Mouse (Mus musculus) stomach, embryonic 14.5 days (tissue): ENCODE measurements around the gene Chd9. TPM values are rescaled to one million over a fixed set of nuclear protein-coding genes. Genes with fewer than 3 reads are reported as not detected.
"Not testable (repeated sequence)": the region's sequence is repeated elsewhere in the genome, so short reads cannot be mapped to it uniquely, and the experiment has no call there.

Source experiments
- ATAC-seq: fragments of 200-750 bp; cut with Nextera tagmentation; 2 replicates; pipeline ENCODE4 v1.8.0; 2017; ENCODE audit warnings: low read depth, moderate TSS enrichment; ENCODE audit not compliant: insufficient number of reproducible peaks, insufficient read depth, low FRiP score
- H3K27ac ChIP-seq: fragments of 300-500 bp; sonication (generic); 2 replicates; pipeline ENCODE4 v1.5.1; 2014; ENCODE audit warnings: mild to moderate bottlenecking, low read length, moderate library complexity, mixed read lengths
- H3K27me3 ChIP-seq: fragments of 300-500 bp; sonication (generic); 2 replicates; pipeline ENCODE4 v1.6.1; 2014; ENCODE audit warnings: low read length, control low read depth, mixed read lengths; ENCODE audit not compliant: control insufficient read depth, insufficient read depth
- H3K36me3 ChIP-seq: fragments of 300-500 bp; sonication (generic); 2 replicates; pipeline ENCODE4 v1.6.1; 2014; ENCODE audit warnings: mild to moderate bottlenecking, control low read depth, low read length, moderate library complexity, mixed read lengths; ENCODE audit not compliant: control insufficient read depth, insufficient read depth
- H3K4me1 ChIP-seq: fragments of 300-500 bp; sonication (generic); 2 replicates; pipeline ENCODE4 v1.6.1; 2014; ENCODE audit warnings: low read length, control low read depth, mixed read lengths; ENCODE audit not compliant: control insufficient read depth, insufficient read depth
- H3K4me2 ChIP-seq: fragments of 300-500 bp; sonication (generic); replicated peaks from 2 replicates; pipeline ENCODE4 v1.6.1; 2014; ENCODE audit warnings: low read depth, low read length, control low read depth
- H3K4me3 ChIP-seq: fragments of 300-500 bp; sonication (generic); 2 replicates; pipeline ENCODE4 v1.5.1; 2014; ENCODE audit warnings: low read depth, low read length, control low read depth
- H3K9ac ChIP-seq: fragments of 300-500 bp; sonication (generic); replicated peaks from 2 replicates; pipeline ENCODE4 v1.6.1; 2014; ENCODE audit warnings: low read depth, mild to moderate bottlenecking, control low read depth, low read length, moderate library complexity, mixed read lengths
- H3K9me3 ChIP-seq: fragments of 300-500 bp; sonication (generic); 2 replicates; pipeline ENCODE4 v1.6.1; 2016; ENCODE audit warnings: low read depth, low read length, control low read depth; ENCODE audit not compliant: control insufficient read depth
- WGBS: fragments of 180-500 bp; shearing (Covaris S2); extraction: QIAGEN DNeasy Blood & Tissue Kit; methylation state at CpG from one replicate; pipeline ENCODE4 v1.1.7; 2014; 5-methylcytosine and 5-hydroxymethylcytosine counted together
- polyA plus RNA-seq: library from polyadenylated mRNA; unstranded; fragments of >200 nt; fragmentation: Nextera tagmentation; extraction: Ambion mirVana; gene quantifications from 2 replicates; pipeline ENCODE4 v1.2.1, GENCODE M21; 2014

The Chd9 gene
- polyA plus RNA-seq, 1 experiment from 2014 or later: 112 TPM

GRCm38 (mm10) chr8:90882088-90882691, 54.0 kb downstream of the Chd9 start:
- H3K4me2 ChIP-seq: no peak overlapping the region
- H3K36me3 ChIP-seq: no peaks in the 10 kb centered on the region
- no peaks in the 10 kb centered on the region for H3K27me3 ChIP-seq
- H3K9me3 ChIP-seq: no peaks in the 10 kb centered on the region
- WGBS: 85% methylated on average over 16 of the region's 16 CpGs
- no peak overlapping the region for H3K9ac ChIP-seq
- no peak for ATAC-seq
- H3K4me3 ChIP-seq: no peak overlapping the region
- H3K27ac ChIP-seq: no peak overlapping the region
- H3K4me1 ChIP-seq: peaks cover 6% of the 10 kb centered on the region; the same call in 1 of the 2 replicates

DNA sequence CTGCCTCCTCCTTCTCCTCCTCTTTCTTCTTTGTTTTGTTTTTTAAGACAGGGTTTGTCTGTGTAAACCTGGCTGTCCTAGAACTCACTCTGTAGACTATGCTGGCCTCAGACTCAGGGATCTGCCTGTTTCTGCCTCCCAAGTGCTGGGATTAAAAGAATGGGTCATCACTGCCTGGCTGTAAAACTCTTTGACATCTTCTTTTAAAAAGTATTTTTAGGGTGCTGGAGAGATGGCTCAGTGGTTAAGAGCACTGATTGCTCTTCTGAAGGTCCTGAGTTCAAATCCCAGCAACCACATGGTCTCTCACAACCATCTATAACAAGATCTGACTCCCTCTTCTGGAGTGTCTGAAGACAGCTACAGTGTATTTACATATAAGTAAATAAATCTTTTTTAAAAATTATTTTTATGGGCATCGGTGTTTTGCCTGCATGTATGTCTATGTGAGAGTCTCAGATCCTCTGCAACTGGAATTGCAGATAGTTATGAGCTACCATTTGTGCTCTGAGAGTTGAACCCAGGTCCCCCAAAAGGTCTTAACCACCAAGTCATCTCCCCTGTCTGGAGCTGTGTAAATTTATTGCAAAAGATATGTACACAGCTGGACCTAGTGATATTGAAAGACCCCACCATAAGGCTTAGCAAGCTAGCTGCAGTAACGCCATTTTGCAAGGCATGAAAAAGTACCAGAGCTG, 57.7 kb downstream of the Chd9 start:
- ATAC-seq: no peak
- Histone ChIP-seq H3K4me2 (no peak overlapping the region; the same call in 1 of the 2 replicates), H3K9ac (no peak overlapping the region), H3K9me3 (no peaks in the 10 kb centered on the region), H3K4me1 (no peaks in the 10 kb centered on the region), H3K36me3 (no peaks in the 10 kb centered on the region), H3K4me3 (no peak overlapping the region), H3K27ac (peak overlapping the region; percentile 27; the same call in 1 of the 2 replicates), H3K27me3 (no peaks in the 10 kb centered on the region)
- 65% methylated on average over 2 of the region's 2 CpGs for WGBS

GRCm38 (mm10) chr8:90886369-90886712, 58.2 kb downstream of the Chd9 start:
- not testable (repeated sequence) for ATAC-seq, H3K4me2 ChIP-seq, H3K36me3 ChIP-seq, H3K27me3 ChIP-seq, H3K4me1 ChIP-seq, H3K9ac ChIP-seq, H3K9me3 ChIP-seq, H3K4me3 ChIP-seq, H3K27ac ChIP-seq
- no CpG with 5 or more reads among the region's 15 CpGs for WGBS

GRCm38 (mm10) chr8:90887328-90887727, 59.2 kb downstream of the Chd9 start:
- no CpG with 5 or more reads among the region's 20 CpGs for WGBS
- peak overlapping the region; percentile 18; the same call in 1 of the 2 replicates for H3K4me3 ChIP-seq
- H3K27me3 ChIP-seq, H3K27ac ChIP-seq, H3K4me1 ChIP-seq, H3K4me2 ChIP-seq, ATAC-seq, H3K9me3 ChIP-seq, H3K9ac ChIP-seq, H3K36me3 ChIP-seq: not testable (repeated sequence)

DNA sequence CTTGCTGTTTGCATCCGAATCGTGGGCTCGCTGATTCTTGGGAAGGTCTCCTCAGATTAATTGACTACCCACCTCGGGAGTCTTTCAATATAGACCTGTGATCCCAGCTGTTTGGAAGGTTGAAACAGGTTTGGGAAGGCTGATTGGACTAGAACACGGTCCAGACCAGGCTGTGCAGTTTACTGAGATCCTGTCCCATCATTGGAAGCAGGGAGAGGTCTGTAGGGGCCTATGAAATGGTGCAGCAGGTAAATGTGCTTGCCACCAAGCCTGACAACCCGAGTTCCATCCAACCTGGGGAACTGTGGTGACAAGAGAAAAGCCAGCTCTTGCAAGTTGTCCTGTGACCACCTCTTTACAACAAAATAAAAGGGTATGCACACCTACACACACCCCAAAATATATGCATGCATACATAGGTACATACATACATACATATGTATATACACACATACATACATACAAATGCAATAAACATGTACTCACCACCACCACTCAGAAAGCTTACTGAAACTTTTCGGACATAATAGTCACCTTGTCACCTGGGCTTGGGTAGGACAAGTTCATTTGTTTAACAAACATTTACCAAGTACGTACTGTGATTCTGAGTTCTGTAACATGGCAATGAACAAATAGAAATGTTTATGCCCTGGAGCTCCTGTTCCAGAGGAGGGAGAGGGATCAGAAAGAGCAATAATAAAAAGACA, 63.9 kb downstream of the Chd9 start:
- Histone ChIP-seq H3K27ac (no peak overlapping the region), H3K4me3 (no peak overlapping the region), H3K36me3 (no peaks in the 10 kb centered on the region; the same call in 1 of the 2 replicates), H3K9me3 (no peaks in the 10 kb centered on the region), H3K4me1 (0 out of 2 replicates have a peak, but pooled peaks cover 2% of the 10 kb centered on the region), H3K9ac (no peak overlapping the region), H3K4me2 (no peak overlapping the region), H3K27me3 (no peaks in the 10 kb centered on the region)
- WGBS: 83% methylated on average over 7 of the region's 8 CpGs
- ATAC-seq: no peak

GRCm38 (mm10) chr8:90892579-90892919, 64.4 kb downstream of the Chd9 start:
- Histone ChIP-seq H3K4me3 (no peak overlapping the region), H3K9me3 (no peaks in the 10 kb centered on the region), H3K36me3 (no peaks in the 10 kb centered on the region; the same call in 1 of the 2 replicates), H3K4me2 (no peak overlapping the region), H3K9ac (no peak overlapping the region), H3K27ac (no peak overlapping the region), H3K4me1 (0 out of 2 replicates have a peak, but pooled peaks cover 2% of the 10 kb centered on the region), H3K27me3 (no peaks in the 10 kb centered on the region)
- peak; percentile 23; the same call in 1 of the 2 replicates for ATAC-seq
- WGBS: 78% methylated on average over 5 of the region's 5 CpGs

DNA sequence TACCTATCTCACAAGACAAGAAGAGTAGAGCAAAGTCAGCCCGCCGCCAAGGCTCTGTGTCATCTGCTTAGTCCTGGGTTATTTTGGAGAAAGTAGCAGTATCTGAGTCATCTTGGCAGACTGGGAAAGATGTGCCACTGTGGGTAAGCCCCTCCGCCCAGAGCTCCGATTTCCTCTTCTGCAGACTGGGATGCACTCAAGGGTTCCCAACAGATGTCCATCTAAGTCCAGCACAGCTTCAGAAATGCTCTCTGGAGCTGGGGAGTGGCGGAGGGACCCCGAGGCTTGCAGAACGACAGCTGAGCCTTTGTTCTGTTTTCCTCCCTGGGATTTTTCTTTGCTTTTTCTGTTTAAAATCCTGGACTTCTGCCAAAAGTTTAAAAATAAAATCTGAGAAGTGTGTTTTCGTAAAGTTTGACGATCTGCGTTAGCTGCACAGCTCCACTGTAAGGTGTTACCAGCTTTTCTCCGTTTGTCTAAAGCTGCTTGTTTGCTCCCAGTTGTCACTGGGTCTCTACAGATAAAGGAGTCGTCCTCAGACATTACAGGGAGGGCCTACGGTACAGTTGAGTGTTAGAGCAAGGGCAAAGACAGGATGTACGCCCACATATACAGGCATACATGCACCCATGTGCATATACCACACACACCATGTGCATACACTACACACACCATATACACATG, 66.2 kb downstream of the Chd9 start:
- Histone ChIP-seq H3K9ac (no peak overlapping the region), H3K4me1 (peaks cover 6% of the 10 kb centered on the region; the same call in 1 of the 2 replicates), H3K27me3 (no peaks in the 10 kb centered on the region), H3K27ac (peak overlapping the region; percentile 15; the same call in 1 of the 2 replicates), H3K4me2 (no peak overlapping the region), H3K36me3 (no peaks in the 10 kb centered on the region; the same call in 1 of the 2 replicates), H3K9me3 (no peaks in the 10 kb centered on the region), H3K4me3 (no peak overlapping the region)
- ATAC-seq: no peak
- WGBS: 36% methylated on average over 14 of the region's 14 CpGs

DNA sequence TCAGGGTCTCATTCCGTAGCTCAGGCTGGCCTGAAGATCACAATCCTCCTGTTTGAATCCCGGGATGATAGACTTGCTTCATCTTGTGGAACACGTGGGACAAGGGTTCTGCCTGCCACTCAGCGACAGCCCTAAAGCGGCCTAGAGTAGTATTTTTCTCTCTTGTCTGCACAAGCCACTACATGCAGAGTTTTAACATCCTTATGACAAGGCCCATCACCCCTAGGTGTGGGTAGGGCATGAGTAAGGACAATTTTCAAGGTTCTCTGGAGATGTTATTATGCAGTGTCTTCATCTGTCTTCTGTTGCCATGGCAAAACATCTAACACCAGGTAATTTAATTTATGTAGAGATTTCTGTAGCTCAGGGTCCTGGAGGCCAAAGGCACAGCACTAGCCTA, 69.2 kb downstream of the Chd9 start:
- no peak overlapping the region for H3K4me2 ChIP-seq
- H3K9me3 ChIP-seq: no peaks in the 10 kb centered on the region
- no peak overlapping the region for H3K27ac ChIP-seq
- H3K9ac ChIP-seq: no peak overlapping the region
- WGBS: 84% methylated on average over 5 of the region's 5 CpGs
- no peak overlapping the region for H3K4me3 ChIP-seq
- no peaks in the 10 kb centered on the region; the same call in 1 of the 2 replicates for H3K36me3 ChIP-seq
- peaks cover 6% of the 10 kb centered on the region; the same call in 1 of the 2 replicates for H3K4me1 ChIP-seq
- ATAC-seq: no peak
- no peaks in the 10 kb centered on the region for H3K27me3 ChIP-seq
